Mouse (Mus musculus): ENCODE measurements around the gene Syt8. TPM values are rescaled to one million over a fixed set of nuclear protein-coding genes. Genes with fewer than 3 reads are reported as not detected.
"Not testable (repeated sequence)": the region's sequence is repeated elsewhere in the genome, so short reads cannot be mapped to it uniquely, and the experiment has no call there.

Gene Syt8
- polyA plus RNA-seq, 1 experiment from 2014 or later: not detected

DNA sequence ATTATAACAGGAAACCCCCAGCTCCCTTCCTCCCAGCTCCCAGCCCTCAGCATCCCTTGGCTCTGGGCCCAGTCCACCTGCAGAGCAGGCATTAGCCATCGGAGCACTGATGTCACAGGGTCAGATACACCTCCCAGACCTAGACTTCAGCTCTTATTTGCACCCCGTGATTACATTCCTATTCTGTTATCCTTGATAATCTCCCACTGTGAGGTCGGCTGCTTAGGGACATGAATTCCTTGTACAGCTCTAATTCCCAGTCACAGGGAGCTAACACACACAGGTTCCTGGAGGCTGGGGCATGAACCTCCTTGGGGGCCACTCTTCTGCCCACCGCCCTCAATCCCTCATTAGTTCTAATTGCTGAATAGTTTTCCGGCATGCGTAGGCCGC is 33.9 kb upstream of the Syt8 start:
- DNase-seq (ENCODE audit: low spot score) (peak; percentile 71), ATAC-seq (replicated peaks; ENCODE audit: low FRiP score) (0 out of 2 replicates have a peak, but pooled peaks have one; percentile 36)
- WGBS: 9% methylated on average over 7 of the region's 7 CpGs
- no peak overlapping the region for H3K9ac ChIP-seq (ENCODE audit: low read length)
- no peaks in the 10 kb centered on the region; the same call in 1 of the 2 replicates for H3K4me1 ChIP-seq (replicated peaks; ENCODE audit: control insufficient read depth, insufficient read depth, low read length)
- no peaks in the 10 kb centered on the region for H3K27me3 ChIP-seq (ENCODE audit: control insufficient read depth, insufficient read depth, low read length)
- H3K4me2 ChIP-seq (ENCODE audit: low read depth, low read length, severe bottlenecking): no peak overlapping the region
- H3K9me3 ChIP-seq (ENCODE audit: control insufficient read depth, low read length): no peaks in the 10 kb centered on the region
- no peak overlapping the region for H3K4me3 ChIP-seq (ENCODE audit: low read depth, low read length)
- no peak overlapping the region for H3K27ac ChIP-seq (ENCODE audit: low read depth, low read length)
- no peaks in the 10 kb centered on the region for H3K36me3 ChIP-seq (ENCODE audit: control insufficient read depth, insufficient read depth, low read length)

DNA sequence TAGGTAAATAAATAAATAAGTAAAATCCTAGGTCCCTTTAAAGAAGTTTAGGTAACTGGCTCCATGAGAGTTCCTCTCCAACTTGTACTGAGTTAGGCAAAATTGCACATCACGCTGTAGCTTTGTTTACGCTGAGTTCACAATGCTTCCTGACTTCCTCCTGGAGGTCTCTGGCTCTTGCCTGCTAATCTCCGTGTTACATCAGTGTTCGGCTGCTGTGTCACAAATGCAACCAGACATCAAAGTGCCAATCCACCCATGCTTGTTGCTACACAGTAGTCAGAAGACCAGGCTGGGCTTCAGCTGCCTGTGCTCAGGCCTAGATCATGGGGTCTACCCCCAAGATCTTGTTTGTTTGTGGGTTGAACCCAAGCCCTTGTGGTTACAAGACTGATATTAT is 31.1 kb upstream of the Syt8 start:
- no peak for ATAC-seq (replicated peaks; ENCODE audit: low FRiP score)
- DNase-seq (ENCODE audit: low spot score): no peak
- Histone ChIP-seq H3K36me3 (ENCODE audit: control insufficient read depth, insufficient read depth, low read length) (no peaks in the 10 kb centered on the region), H3K4me1 (replicated peaks; ENCODE audit: control insufficient read depth, insufficient read depth, low read length) (no peaks in the 10 kb centered on the region; the same call in 1 of the 2 replicates), H3K27me3 (ENCODE audit: control insufficient read depth, insufficient read depth, low read length) (no peaks in the 10 kb centered on the region), H3K4me2 (ENCODE audit: low read depth, low read length, severe bottlenecking) (no peak overlapping the region), H3K27ac (ENCODE audit: low read depth, low read length) (no peak overlapping the region), H3K9ac (ENCODE audit: low read length) (no peak overlapping the region), H3K9me3 (ENCODE audit: control insufficient read depth, low read length) (no peaks in the 10 kb centered on the region), H3K4me3 (ENCODE audit: low read depth, low read length) (no peak overlapping the region)
- WGBS: 81% methylated on average over 4 of the region's 4 CpGs

DNA sequence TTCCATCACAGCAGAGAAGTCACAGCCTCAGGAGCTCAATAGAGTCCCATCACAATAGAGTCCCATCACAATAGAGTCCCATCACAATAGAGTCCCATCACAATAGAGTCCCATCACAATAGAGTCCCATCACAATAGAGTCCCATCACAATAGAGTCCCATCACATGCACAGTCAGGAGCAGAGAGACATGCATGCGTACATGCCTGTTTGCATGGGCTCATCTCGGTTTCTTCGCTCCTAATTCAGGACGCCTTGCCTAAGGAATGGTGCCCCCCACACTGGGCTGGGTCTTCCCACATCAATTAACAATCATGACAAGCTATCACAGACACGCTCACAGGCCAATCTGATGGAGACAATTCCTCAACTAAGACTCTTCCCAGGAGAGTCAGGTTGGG is 29.5 kb upstream of the Syt8 start:
- WGBS: 89% methylated on average over 5 of the region's 5 CpGs
- not testable (repeated sequence) for H3K9ac ChIP-seq (ENCODE audit: low read length); H3K4me3 ChIP-seq (ENCODE audit: low read depth, low read length); H3K9me3 ChIP-seq (ENCODE audit: control insufficient read depth, low read length); DNase-seq (ENCODE audit: low spot score); ATAC-seq (replicated peaks; ENCODE audit: low FRiP score); H3K36me3 ChIP-seq (ENCODE audit: control insufficient read depth, insufficient read depth, low read length); H3K4me1 ChIP-seq (replicated peaks; ENCODE audit: control insufficient read depth, insufficient read depth, low read length); H3K27ac ChIP-seq (ENCODE audit: low read depth, low read length); H3K4me2 ChIP-seq (ENCODE audit: low read depth, low read length, severe bottlenecking); H3K27me3 ChIP-seq (ENCODE audit: control insufficient read depth, insufficient read depth, low read length)

DNA sequence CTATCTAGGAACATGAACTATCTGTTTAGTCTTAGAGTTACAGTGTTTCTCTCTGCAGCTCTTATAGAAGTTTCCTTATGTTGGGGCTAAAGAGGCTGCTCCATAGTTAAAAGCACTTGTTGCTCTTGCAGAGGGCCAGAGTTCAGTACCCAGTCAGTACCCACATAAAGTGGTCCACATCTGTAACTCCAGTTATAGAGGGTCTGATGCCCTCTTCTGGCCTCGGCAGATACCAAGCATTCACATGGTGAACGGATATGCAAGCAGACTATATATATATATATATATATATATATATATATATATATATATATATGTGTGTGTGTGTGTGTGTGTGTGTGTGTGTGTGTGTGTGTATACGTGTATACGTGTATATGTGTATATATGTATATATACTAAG is 26.7 kb upstream of the Syt8 start:
- Histone ChIP-seq H3K36me3 (ENCODE audit: control insufficient read depth, insufficient read depth, low read length) (no peaks in the 10 kb centered on the region), H3K27me3 (ENCODE audit: control insufficient read depth, insufficient read depth, low read length) (no peaks in the 10 kb centered on the region), H3K4me2 (ENCODE audit: low read depth, low read length, severe bottlenecking) (no peak overlapping the region), H3K4me3 (ENCODE audit: low read depth, low read length) (no peak overlapping the region), H3K9ac (ENCODE audit: low read length) (no peak overlapping the region), H3K9me3 (ENCODE audit: control insufficient read depth, low read length) (no peaks in the 10 kb centered on the region), H3K4me1 (replicated peaks; ENCODE audit: control insufficient read depth, insufficient read depth, low read length) (no peaks in the 10 kb centered on the region), H3K27ac (ENCODE audit: low read depth, low read length) (no peak overlapping the region)
- DNase-seq (ENCODE audit: low spot score) (no peak), ATAC-seq (replicated peaks; ENCODE audit: low FRiP score) (no peak)
- WGBS: 73% methylated on average over 4 of the region's 4 CpGs

DNA sequence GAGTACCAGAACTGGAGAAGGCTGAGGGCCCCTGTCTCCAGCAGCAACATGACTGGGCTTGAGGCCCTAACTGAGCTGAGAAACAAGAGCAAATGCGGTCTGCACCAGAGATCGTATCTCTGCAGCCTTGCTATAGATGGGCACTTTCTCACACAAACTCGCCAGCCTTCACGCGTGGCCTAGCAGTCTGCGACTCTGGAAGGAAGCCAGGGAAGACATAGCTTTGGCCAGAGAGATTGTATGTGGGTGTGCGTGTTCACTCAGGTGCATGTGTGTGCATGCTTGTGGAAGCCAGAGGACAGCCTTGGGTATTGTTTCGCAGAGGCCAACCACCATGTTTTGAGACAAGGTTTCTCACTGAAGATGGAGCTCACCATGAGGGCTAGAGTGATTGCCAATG is 26.0 kb upstream of the Syt8 start:
- no peak overlapping the region for H3K27ac ChIP-seq (ENCODE audit: low read depth, low read length)
- no peaks in the 10 kb centered on the region for H3K4me1 ChIP-seq (replicated peaks; ENCODE audit: control insufficient read depth, insufficient read depth, low read length)
- no peak for DNase-seq (ENCODE audit: low spot score)
- H3K4me3 ChIP-seq (ENCODE audit: low read depth, low read length): no peak overlapping the region
- no peak for ATAC-seq (replicated peaks; ENCODE audit: low FRiP score)
- H3K9ac ChIP-seq (ENCODE audit: low read length): no peak overlapping the region
- H3K4me2 ChIP-seq (ENCODE audit: low read depth, low read length, severe bottlenecking): no peak overlapping the region
- 88% methylated on average over 8 of the region's 8 CpGs for WGBS
- no peaks in the 10 kb centered on the region for H3K36me3 ChIP-seq (ENCODE audit: control insufficient read depth, insufficient read depth, low read length)
- H3K9me3 ChIP-seq (ENCODE audit: control insufficient read depth, low read length): no peaks in the 10 kb centered on the region
- no peaks in the 10 kb centered on the region for H3K27me3 ChIP-seq (ENCODE audit: control insufficient read depth, insufficient read depth, low read length)

DNA sequence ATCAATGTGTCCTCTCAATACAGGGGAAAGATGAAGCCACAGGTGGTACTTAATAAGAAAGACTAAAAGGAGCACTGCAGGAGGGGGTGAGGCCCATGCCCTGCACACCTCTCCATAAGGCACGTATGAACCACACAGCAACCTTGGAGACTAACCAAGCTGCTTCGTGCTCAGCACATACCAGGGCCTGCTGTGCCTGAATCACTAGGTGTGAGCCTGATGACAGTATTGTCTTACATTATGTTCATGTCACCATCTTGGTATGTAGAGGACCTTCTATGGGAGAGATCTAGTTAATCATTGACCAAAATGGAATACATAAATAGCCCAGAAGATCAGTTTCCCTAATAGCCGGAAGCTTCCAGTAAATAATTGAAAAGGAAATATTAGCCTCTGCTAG is 25.0 kb upstream of the Syt8 start:
- H3K36me3 ChIP-seq (ENCODE audit: control insufficient read depth, insufficient read depth, low read length): no peaks in the 10 kb centered on the region
- H3K4me3 ChIP-seq (ENCODE audit: low read depth, low read length): no peak overlapping the region
- H3K9ac ChIP-seq (ENCODE audit: low read length): no peak overlapping the region
- no peak overlapping the region for H3K27ac ChIP-seq (ENCODE audit: low read depth, low read length)
- H3K4me2 ChIP-seq (ENCODE audit: low read depth, low read length, severe bottlenecking): no peak overlapping the region
- H3K9me3 ChIP-seq (ENCODE audit: control insufficient read depth, low read length): no peaks in the 10 kb centered on the region
- ATAC-seq (replicated peaks; ENCODE audit: low FRiP score) (no peak), DNase-seq (ENCODE audit: low spot score) (no peak)
- no peaks in the 10 kb centered on the region for H3K27me3 ChIP-seq (ENCODE audit: control insufficient read depth, insufficient read depth, low read length)
- 85% methylated on average over 3 of the region's 3 CpGs for WGBS
- no peaks in the 10 kb centered on the region for H3K4me1 ChIP-seq (replicated peaks; ENCODE audit: control insufficient read depth, insufficient read depth, low read length)

DNA sequence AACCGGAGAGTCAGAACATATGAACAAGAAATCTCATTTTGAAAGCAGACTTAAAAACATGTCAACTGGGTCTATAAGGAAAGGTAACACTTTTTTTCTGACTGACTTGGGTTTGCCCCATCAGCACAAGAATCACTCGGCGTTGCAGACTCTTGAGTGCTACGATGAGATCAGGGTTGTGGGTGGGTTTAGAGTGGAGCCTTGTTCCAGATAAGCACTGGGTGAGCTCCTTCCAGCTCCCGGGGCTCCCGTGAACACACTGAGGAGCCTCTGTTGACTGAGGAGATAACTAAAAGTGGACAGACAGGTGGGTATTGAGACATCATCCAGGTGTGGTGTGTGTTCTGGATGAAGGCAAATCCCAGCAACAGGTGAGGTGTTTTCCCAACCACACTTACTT is 21.4 kb upstream of the Syt8 start:
- 94% methylated on average over 6 of the region's 6 CpGs for WGBS
- Histone ChIP-seq H3K4me1 (replicated peaks; ENCODE audit: control insufficient read depth, insufficient read depth, low read length) (no peaks in the 10 kb centered on the region), H3K27me3 (ENCODE audit: control insufficient read depth, insufficient read depth, low read length) (no peaks in the 10 kb centered on the region), H3K9me3 (ENCODE audit: control insufficient read depth, low read length) (no peaks in the 10 kb centered on the region), H3K9ac (ENCODE audit: low read length) (no peak overlapping the region), H3K4me3 (ENCODE audit: low read depth, low read length) (no peak overlapping the region), H3K4me2 (ENCODE audit: low read depth, low read length, severe bottlenecking) (no peak overlapping the region), H3K36me3 (ENCODE audit: control insufficient read depth, insufficient read depth, low read length) (no peaks in the 10 kb centered on the region), H3K27ac (ENCODE audit: low read depth, low read length) (no peak overlapping the region)
- ATAC-seq (replicated peaks; ENCODE audit: low FRiP score) (no peak), DNase-seq (ENCODE audit: low spot score) (no peak)

DNA sequence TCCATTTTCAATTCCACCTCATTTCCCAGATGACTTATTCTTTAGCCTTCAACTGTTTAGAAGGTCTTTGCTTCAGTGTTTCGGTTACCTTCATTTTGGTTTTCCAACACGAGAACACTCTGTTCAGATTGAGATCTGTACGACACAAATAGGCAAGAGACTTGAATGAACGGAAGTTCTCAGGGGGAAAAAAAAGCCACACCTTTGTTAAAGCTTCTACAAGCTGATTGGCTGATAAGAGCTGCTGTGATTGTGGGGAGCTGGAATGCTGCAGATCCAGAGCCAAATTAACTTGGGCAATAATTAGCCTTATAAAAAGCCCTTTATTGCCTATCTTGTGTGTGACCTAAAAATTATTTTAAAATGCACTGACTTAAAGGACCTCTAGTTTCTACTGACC is 19.3 kb upstream of the Syt8 start:
- no peaks in the 10 kb centered on the region for H3K27me3 ChIP-seq (ENCODE audit: control insufficient read depth, insufficient read depth, low read length)
- no peak overlapping the region for H3K4me2 ChIP-seq (ENCODE audit: low read depth, low read length, severe bottlenecking)
- no peak overlapping the region for H3K9ac ChIP-seq (ENCODE audit: low read length)
- no peak overlapping the region for H3K27ac ChIP-seq (ENCODE audit: low read depth, low read length)
- DNase-seq (ENCODE audit: low spot score) (no peak), ATAC-seq (replicated peaks; ENCODE audit: low FRiP score) (no peak)
- 65% methylated on average over 4 of the region's 4 CpGs for WGBS
- H3K4me1 ChIP-seq (replicated peaks; ENCODE audit: control insufficient read depth, insufficient read depth, low read length): no peaks in the 10 kb centered on the region
- H3K4me3 ChIP-seq (ENCODE audit: low read depth, low read length): no peak overlapping the region
- H3K9me3 ChIP-seq (ENCODE audit: control insufficient read depth, low read length): no peaks in the 10 kb centered on the region
- no peaks in the 10 kb centered on the region for H3K36me3 ChIP-seq (ENCODE audit: control insufficient read depth, insufficient read depth, low read length)

DNA sequence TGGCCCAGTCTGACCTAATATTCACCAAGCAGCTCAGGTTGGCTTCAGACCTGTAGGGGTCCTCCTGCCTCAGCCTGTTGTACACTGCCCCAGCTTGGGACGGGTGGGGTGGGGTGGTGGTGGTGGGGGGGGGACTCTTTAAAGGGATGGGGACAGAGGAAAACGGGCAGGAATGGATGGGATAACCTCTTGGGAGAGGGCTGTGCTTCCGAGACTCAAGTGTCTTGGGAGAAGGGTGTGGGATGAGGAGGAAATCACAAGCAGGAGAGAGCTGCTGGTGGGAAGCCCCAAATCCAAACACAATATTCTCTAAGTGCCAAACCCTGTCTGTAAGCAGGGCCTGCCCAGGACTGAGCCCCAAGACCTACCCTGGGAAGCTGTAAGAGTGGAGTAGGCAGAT is 18.4 kb upstream of the Syt8 start:
- 70% methylated on average over 3 of the region's 3 CpGs for WGBS
- ATAC-seq (replicated peaks; ENCODE audit: low FRiP score) (no peak), DNase-seq (ENCODE audit: low spot score) (no peak)
- Histone ChIP-seq H3K36me3 (ENCODE audit: control insufficient read depth, insufficient read depth, low read length) (no peaks in the 10 kb centered on the region), H3K27me3 (ENCODE audit: control insufficient read depth, insufficient read depth, low read length) (no peaks in the 10 kb centered on the region), H3K9me3 (ENCODE audit: control insufficient read depth, low read length) (no peaks in the 10 kb centered on the region), H3K9ac (ENCODE audit: low read length) (no peak overlapping the region), H3K4me1 (replicated peaks; ENCODE audit: control insufficient read depth, insufficient read depth, low read length) (no peaks in the 10 kb centered on the region), H3K4me3 (ENCODE audit: low read depth, low read length) (no peak overlapping the region), H3K27ac (ENCODE audit: low read depth, low read length) (no peak overlapping the region), H3K4me2 (ENCODE audit: low read depth, low read length, severe bottlenecking) (no peak overlapping the region)

Measured in forebrain, embryonic 11.5 days (tissue).